Mouse (Mus musculus) liver, adult (tissue): Measurements from ENCODE around the gene Shisa8.

Source experiments
- GATA4 ChIP-seq: IDR thresholded peaks from 2 replicates; pipeline ENCODE4 v1.6.1; 2014; ENCODE audit warnings: mild to moderate bottlenecking, low read length; ENCODE audit not compliant: insufficient replicate concordance

Gene Shisa8

DNA sequence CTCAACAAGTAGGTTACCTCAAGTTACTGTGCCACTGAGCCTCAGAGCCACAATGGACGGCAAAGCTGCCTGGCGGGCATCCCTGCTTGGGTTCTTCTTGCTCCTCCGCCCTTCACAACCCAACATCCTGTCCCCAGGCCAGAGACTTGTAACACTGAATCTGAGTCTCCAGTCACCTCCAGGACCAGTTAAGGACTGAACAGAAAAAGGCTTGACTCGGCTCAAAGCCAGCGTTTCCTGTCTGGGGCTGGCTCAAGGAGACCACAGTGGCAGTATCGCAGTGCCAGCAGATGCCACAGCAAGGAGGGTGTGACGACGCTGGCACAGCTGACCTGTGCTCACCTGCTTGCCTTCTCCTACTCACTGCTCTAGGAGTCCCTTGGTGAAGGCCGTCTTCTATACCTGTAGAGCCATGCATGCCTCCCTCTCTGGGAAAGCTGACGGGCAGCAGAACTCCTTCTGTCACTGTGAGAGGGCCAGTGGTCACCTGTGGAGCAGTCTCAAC is 15.3 kb downstream of the Shisa8 start:
- no peak for TF ChIP-seq GATA4

DNA sequence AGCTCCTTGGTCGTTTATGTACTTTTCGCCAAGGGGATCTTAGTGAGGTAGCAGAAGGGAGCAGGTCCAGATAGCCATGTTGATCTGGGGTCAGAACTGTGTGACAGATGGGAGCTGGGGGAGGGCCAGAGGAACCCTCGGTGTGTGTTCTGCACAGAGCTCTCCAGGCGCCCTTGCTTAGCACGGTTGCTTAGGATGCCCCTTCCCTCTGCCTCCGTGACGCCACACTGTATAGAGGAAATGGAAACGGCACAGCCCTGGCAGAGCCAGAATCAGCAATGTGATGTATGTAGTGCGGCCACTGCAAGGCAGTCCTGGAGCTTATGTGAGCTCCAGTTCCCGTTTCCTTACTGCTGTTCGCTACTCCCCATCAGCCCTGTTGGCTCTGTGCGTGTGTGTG is 16.3 kb downstream of the Shisa8 start:
- no peak for TF ChIP-seq GATA4

DNA sequence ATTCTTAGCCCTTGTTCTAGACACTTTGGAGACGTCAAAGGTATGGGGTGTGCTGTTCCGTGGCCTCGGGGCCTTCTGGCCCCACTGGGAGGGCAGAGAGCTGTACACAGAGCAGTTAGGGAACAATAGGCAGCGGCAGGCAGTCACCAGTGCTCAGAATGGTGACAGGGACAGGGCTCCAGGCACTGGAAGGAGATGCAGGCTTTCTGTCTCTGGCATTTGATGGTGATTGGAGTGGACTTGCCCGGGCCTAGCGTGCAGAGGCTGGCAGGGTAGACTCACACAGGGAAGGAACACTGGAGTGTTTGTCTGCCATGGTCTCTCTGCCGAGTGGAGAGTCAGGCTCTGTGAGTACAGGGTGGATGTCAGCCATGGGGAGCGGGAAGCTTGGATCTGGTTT is 20.0 kb downstream of the Shisa8 start:
- TF ChIP-seq GATA4, result no peak

DNA sequence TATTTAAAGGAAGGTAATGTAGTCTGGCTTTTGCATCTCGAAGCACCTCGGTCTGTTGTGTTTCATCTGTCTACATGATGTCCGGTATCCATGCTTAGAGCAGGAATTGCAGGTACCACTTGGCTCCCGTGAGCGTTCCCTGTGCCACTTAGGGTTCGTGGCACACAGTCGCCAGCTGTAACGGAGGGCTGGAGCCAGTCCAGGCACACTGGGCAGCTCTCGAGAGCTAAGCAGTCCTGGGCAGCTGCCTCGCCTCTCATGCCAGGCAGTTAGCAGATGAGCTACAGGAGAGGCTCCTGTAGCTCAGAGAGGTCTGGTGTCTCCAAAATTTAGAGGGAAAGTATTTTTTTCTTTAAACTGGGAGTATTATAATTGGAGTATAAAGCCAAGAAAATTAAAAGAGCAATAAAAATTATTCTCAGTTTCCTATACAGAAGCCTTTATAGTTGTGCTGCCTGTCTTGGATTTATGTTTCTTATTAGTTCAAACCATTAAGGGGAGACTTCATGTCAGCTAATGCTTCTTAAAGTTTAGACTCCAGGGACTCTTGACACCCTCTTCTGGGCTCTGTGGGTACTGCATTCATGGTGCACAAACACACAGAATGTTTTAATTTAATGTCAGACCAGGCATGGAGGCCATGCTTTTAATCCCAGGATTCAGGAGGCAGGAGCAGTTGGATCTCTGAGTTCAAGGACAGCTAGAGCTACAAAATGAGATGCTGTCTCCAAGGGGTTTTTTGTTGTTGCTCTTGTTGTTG is 24.0 kb downstream of the Shisa8 start:
- TF ChIP-seq GATA4, result no peak

DNA sequence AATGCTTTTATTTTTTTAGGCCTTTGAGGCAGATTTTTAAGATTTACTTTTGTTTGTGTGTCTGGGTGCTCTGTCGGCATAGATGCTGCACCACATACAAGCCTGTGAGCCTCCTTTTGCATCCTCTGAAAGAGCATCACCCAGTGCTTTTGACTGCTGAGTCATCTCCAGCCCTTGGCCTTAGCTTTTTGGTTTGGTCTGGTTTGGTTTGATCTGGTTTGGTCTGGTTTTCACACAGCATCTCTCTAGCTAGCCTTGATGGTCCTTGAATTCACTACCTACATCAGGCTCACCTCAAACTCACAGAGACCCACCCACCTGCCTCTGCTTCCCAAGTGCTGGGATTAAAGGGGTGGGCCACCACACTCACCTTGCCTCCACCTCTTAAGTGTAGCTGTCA is 24.7 kb downstream of the Shisa8 start:
- no peak for TF ChIP-seq GATA4

DNA sequence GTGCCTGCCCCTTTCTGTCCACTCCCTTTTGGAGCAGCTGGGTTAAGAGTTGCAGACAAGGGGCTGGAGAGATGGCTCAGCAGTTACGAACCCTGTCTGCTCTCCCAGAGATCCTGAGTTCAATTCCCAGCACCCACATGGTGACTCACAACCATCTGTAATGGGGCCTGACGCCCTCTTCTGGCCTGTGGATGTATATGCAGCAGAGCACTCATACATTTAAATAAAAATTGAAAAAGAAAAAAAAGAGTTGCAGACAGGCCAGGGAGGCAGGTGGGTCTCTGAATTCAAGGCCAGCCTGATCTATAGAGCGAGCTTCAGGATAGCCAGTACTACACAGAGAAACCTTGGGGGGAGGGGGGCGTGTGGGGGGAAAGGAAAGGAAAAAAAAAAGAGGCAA is 25.2 kb downstream of the Shisa8 start:
- no peak for TF ChIP-seq GATA4

DNA sequence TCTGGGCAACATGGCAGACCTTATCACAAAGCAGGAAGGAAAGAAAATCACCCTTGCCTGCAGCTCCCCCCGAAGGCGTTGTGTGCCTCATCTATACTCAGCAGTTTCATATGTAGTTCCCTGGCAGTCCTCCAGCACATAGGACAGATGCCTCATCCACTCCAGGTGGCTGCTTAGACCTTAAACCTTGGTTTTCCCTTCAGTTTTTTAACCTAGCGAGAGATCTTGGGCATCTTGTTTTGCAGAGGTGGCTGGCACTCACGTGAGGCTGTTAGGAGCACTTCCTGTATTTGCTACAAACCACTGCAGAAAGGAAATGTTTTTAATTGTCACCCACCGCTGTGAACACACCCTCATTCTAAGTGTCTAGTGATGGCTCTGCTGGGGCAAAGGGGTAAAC is 25.7 kb downstream of the Shisa8 start:
- no peak for TF ChIP-seq GATA4

DNA sequence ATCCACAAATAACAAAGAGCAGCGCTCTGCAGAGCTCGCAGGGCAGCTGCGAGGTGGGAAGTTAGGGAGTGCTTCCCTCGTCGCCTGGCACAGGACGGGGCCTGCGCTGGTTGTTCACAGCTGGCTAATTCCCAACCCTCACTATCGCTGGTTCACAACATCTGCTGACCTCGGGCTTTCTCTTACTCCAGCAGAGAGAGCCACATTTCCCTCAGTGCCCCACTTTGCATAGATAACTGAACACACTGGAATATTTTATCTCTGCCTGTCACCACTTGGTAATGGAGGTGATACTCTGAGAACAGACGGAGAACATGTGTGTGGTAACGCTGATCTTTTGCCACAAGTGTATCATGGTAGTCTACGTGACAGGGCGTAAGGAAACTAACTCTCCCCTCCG is 26.5 kb downstream of the Shisa8 start:
- no peak for TF ChIP-seq GATA4

DNA sequence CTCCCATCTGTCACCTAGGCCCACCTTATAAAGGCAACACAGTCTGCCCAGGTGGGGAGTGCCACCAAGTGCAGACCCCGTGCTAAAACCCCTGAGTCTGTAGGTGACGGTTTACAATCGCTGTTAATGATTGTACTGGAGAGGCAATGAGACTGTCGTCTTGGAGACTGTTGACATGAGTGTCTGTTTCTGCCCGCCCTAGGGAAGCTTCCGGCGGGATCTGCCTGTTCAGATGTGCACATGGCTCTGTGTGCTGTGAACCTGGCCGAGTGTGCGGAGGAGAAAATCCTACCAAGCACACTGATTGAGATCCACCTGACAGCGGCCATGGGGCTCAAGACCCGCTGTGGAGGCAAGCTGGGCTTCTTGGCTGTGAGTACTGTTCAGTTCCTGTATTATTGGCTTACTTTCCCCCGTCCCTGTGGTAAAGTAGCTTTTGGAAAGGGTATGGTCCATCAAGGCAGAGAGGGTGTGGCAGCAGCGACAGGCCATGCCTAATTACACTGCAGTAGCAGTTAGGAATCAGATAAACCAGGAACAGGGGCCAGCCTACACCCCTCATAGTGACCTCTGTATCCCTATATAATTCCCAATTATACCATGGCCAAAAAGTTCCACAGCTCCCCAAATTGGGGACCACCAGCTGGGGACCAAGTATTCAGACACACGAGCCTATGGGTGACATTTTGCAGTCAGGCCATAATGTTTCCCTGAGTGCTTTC is 27.4 kb downstream of the Shisa8 start:
- TF ChIP-seq GATA4, result no peak

DNA sequence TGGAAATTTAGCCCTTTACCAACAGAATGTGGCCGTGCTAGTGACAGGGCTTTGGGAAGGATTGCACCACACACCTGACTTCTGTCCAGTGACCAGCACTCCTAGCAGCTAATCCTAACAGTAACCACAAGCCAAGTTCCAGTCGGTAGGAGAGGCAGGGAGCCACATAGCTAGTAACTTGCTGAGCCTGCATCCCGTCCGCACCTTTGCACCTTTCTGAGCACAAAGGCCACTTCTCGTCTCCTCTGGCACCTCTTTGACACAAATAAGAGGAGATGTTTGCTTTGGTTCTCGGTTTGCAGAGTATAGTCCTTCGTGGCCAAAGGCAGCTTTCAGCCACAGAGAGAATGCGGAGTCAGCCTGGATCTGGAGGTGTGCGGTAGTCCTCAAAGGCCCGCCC is 28.0 kb downstream of the Shisa8 start:
- no peak; the same call in 1 of the 2 replicates for TF ChIP-seq GATA4

DNA sequence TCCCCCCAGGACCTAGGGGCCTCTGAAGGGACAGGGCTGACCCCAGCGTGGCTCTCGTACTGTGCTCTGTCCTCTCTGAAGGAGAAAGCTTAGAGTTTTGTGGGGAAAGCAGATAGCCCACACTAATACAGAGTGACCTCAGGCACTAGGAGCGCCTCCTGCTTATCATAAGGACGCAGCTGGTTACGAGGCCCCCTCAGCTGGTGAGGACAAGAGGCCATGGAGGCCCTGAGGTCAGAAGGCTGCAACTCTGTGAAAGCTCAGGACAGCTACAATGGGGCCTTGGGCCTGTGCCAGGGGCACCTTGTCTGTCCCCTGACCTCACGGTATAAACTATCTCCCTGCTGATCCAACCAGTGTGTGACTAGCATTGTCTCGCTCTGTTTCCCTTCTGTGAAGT is 28.4 kb downstream of the Shisa8 start:
- no peak for TF ChIP-seq GATA4

DNA sequence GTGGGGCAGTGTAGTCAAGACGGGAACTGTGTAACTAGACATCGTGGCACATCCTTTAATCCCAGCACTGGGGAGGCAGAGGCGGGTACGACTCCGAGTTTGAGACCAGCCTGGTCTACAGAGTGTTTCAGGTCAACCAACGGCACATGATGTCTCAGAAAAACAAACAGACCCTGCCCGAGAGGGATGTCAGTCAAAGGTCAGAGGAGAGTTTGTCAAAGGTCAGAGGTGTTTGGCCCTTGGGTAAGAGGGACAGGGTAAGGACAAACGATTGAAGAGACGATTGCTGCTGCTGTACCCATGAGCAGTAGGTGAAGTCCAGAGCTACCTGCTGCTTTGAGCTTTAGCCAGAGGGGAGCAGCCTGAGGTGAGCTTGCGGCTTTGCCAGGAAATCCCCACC is 29.0 kb downstream of the Shisa8 start:
- no peak for TF ChIP-seq GATA4

DNA sequence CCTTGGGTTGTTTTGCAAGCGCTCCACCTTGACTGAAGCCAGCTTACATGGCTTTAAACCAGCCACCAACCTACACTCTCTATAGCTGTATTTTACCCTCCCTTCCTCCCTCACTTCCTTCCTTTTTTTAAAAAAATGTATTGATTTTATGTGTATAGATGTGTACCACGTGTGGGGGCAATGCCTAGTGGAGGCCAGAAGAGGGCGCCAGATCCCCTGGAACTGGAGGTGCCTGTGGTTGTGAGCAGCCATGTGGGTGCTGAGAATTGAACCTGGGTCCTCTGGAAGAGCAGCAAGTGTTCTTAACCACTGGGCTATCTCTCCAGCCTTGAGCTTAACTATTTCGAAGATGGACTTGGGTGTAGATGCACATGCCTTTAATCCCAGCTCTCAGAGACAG is 30.3 kb downstream of the Shisa8 start:
- TF ChIP-seq GATA4, result no peak

DNA sequence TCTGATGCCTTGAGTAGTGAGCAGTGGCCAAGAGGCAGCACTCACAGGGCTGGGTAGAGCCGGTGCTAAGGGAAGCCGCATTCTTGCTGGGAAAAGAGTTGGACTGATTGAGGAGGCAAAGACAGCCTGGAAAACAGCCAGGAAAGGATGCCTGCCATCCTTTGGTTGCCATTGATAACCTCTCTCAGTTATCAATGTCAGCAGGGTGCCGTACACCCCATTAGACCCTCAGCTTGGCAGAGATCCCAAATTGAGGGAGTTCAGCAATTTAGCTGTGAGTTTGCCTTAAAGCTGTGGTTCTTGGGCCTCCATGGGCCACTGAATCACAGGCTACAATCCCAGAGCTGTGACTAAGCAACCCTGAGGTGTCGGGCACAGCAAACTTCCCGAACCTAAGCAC is 31.5 kb downstream of the Shisa8 start:
- no peak for TF ChIP-seq GATA4

DNA sequence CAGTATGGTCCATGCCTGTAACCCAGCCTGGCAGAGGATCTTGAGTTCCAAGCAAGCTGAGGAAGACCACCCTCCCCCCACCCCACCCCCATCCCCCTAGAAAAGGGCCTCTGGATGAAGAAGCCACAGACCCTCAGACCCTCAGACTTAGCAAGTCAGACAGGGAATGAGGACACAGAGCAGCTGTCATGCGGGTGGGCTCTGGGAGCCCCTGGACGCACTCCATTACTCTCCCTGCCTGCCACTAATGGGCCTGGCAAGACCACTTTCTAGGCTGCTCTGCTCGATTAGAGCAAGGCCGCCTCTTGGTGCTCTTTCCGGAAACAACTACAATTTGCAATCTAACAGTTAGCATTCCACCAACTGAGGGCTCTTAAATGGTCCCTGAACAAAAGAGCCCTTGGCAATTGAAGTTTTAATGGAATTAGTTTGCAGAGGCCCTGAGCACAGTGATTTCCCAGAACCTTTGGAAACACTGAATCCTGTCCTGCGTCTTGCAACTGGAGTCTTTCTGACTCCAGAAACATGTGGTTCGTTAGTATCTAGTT is 34.8 kb downstream of the Shisa8 start:
- no peak for TF ChIP-seq GATA4

DNA sequence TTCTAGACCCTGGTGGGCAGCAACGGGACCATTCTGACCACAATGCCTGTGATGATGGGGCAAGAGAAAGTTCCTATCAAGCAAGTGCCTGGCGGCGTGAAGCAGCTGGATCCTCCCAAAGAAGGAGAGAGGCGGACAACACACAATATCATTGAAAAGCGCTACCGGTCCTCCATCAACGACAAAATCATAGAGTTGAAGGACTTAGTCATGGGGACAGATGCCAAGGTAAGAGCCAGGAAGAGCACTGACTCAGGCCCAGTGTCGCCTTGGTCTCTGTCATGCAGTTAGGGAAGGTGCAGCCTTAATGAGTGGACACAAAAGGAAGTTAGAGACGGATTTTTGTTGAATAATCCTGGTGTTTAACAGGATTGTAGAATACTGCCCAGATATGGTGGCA is 37.5 kb downstream of the Shisa8 start:
- TF ChIP-seq GATA4, result no peak

DNA sequence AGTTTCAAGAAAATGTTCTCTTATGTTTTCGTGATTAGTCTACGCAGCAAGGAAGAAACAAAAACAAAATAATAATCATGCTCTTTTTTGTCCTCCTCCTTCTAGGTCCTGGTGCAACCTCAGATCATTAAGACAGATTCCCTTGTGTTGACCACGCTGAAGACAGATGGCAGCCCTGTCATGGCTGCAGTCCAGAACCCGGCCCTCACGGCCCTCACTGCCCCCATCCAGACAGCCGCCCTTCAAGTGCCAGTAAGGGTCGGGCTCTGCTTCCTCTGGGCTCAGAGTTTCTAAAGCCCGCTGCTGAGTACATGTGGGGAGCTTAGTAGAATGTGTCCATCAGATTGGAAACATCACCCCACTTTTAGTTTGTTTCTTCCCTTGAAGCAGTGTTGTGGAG is 40.0 kb downstream of the Shisa8 start:
- no peak for TF ChIP-seq GATA4
